Mouse (Mus musculus): ENCODE results near the gene Dnajc9. TPM values are rescaled to one million over a fixed set of nuclear protein-coding genes. Genes with fewer than 3 reads are reported as not detected.

The Dnajc9 gene
- total and polyA plus RNA-seq, 2 experiments from 2014 or later: 47.8 to 98.7 TPM

- 4% methylated on average over 15 of the region's 15 CpGs for whole genome bisulfite sequencing
- Histone ChIP-seq H3K36me3 (ENCODE audit: insufficient read depth, low read length) (peaks cover 2% of the 10 kb centered on the region), H3K9me3 (ENCODE audit: low read length) (no peaks in the 10 kb centered on the region), H3K4me2 (ENCODE audit: low read depth, low read length, poor library complexity, severe bottlenecking) (peak overlapping the region; percentile 55), H3K4me1 (ENCODE audit: insufficient read depth, low read length) (0 out of 2 replicates have a peak, but pooled peaks cover 3% of the 10 kb centered on the region), H3K27ac (ENCODE audit: low read depth, low read length) (peak overlapping the region; percentile 91), H3K4me3 (ENCODE audit: low read depth, low read length) (peak overlapping the region; percentile 85), H3K9ac (replicated peaks; ENCODE audit: low read length, poor library complexity, severe bottlenecking) (peak overlapping the region; percentile 96), H3K27me3 (ENCODE audit: insufficient read depth, low read length) (no peaks in the 10 kb centered on the region)
- ATAC-seq (ENCODE audit: low FRiP score): peak; percentile 69
- DNase-seq (ENCODE audit: low spot score): peak; percentile 10
- TF ChIP-seq CTCF (IDR thresholded peaks at IDR 0.05): no peak
These were observed 41.2 kb downstream of the Dnajc9 start for GRCm38 (mm10) chr14:20347441-20347990.

GRCm38 (mm10) chr14:20345885-20346284, 42.8 kb downstream of the Dnajc9 start:
- H3K27me3 ChIP-seq (ENCODE audit: insufficient read depth, low read length): no peaks in the 10 kb centered on the region
- H3K4me2 ChIP-seq (ENCODE audit: low read depth, low read length, poor library complexity, severe bottlenecking): no peak overlapping the region
- no peaks in the 10 kb centered on the region for H3K9me3 ChIP-seq (ENCODE audit: low read length)
- H3K4me1 ChIP-seq (ENCODE audit: insufficient read depth, low read length): 0 out of 2 replicates have a peak, but pooled peaks cover 3% of the 10 kb centered on the region
- H3K27ac ChIP-seq (ENCODE audit: low read depth, low read length): no peak overlapping the region
- 92% methylated on average over 9 of the region's 9 CpGs for WGBS
- DNase-seq (ENCODE audit: low spot score): no peak
- H3K36me3 ChIP-seq (ENCODE audit: insufficient read depth, low read length): no peaks in the 10 kb centered on the region; the same call in 1 of the 2 replicates
- ATAC-seq (ENCODE audit: low FRiP score): no peak
- no peak for TF ChIP-seq CTCF (IDR thresholded peaks at IDR 0.05)
- H3K4me3 ChIP-seq (ENCODE audit: low read depth, low read length): no peak overlapping the region
- no peak overlapping the region for H3K9ac ChIP-seq (replicated peaks; ENCODE audit: low read length, poor library complexity, severe bottlenecking)

GRCm38 (mm10) chr14:20340866-20341265, 47.8 kb downstream of the Dnajc9 start:
- H3K4me2 ChIP-seq (ENCODE audit: low read depth, low read length, poor library complexity, severe bottlenecking): no peak overlapping the region
- no peaks in the 10 kb centered on the region for H3K9me3 ChIP-seq (ENCODE audit: low read length)
- peaks cover 14% of the 10 kb centered on the region for H3K36me3 ChIP-seq (ENCODE audit: insufficient read depth, low read length)
- no peak for ATAC-seq (ENCODE audit: low FRiP score)
- H3K27me3 ChIP-seq (ENCODE audit: insufficient read depth, low read length): no peaks in the 10 kb centered on the region
- DNase-seq (ENCODE audit: low spot score): no peak
- H3K27ac ChIP-seq (ENCODE audit: low read depth, low read length): no peak overlapping the region
- no peaks in the 10 kb centered on the region for H3K4me1 ChIP-seq (ENCODE audit: insufficient read depth, low read length)
- WGBS: 85% methylated on average over 7 of the region's 7 CpGs
- TF ChIP-seq CTCF (IDR thresholded peaks at IDR 0.05): no peak
- no peak overlapping the region for H3K9ac ChIP-seq (replicated peaks; ENCODE audit: low read length, poor library complexity, severe bottlenecking)
- H3K4me3 ChIP-seq (ENCODE audit: low read depth, low read length): no peak overlapping the region

- ATAC-seq (ENCODE audit: low FRiP score) (no peak), DNase-seq (ENCODE audit: low spot score) (no peak)
- Histone ChIP-seq H3K27ac (ENCODE audit: low read depth, low read length) (no peak overlapping the region), H3K36me3 (ENCODE audit: insufficient read depth, low read length) (peaks cover 21% of the 10 kb centered on the region), H3K4me3 (ENCODE audit: low read depth, low read length) (no peak overlapping the region), H3K4me1 (ENCODE audit: insufficient read depth, low read length) (no peaks in the 10 kb centered on the region), H3K27me3 (ENCODE audit: insufficient read depth, low read length) (no peaks in the 10 kb centered on the region), H3K4me2 (ENCODE audit: low read depth, low read length, poor library complexity, severe bottlenecking) (no peak overlapping the region), H3K9me3 (ENCODE audit: low read length) (no peaks in the 10 kb centered on the region), H3K9ac (replicated peaks; ENCODE audit: low read length, poor library complexity, severe bottlenecking) (no peak overlapping the region)
- WGBS: 86% methylated on average over 8 of the region's 8 CpGs
- peak; percentile 63 for TF ChIP-seq CTCF (IDR thresholded peaks at IDR 0.05)
These were observed 48.6 kb downstream of the Dnajc9 start for GRCm38 (mm10) chr14:20340149-20340548.

- Histone ChIP-seq H3K9ac (replicated peaks; ENCODE audit: low read length, poor library complexity, severe bottlenecking) (no peak overlapping the region), H3K4me3 (ENCODE audit: low read depth, low read length) (no peak overlapping the region), H3K4me2 (ENCODE audit: low read depth, low read length, poor library complexity, severe bottlenecking) (no peak overlapping the region), H3K27ac (ENCODE audit: low read depth, low read length) (no peak overlapping the region), H3K36me3 (ENCODE audit: insufficient read depth, low read length) (peaks cover 22% of the 10 kb centered on the region), H3K27me3 (ENCODE audit: insufficient read depth, low read length) (no peaks in the 10 kb centered on the region), H3K4me1 (ENCODE audit: insufficient read depth, low read length) (no peaks in the 10 kb centered on the region), H3K9me3 (ENCODE audit: low read length) (no peaks in the 10 kb centered on the region)
- no peak for DNase-seq (ENCODE audit: low spot score)
- TF ChIP-seq CTCF (IDR thresholded peaks at IDR 0.05): 0 out of 2 replicates have a peak, but pooled peaks have one; percentile 14
- ATAC-seq (ENCODE audit: low FRiP score): no peak
- WGBS: 95% methylated on average over 5 of the region's 5 CpGs
These were observed 49.3 kb downstream of the Dnajc9 start for GRCm38 (mm10) chr14:20339415-20339814.

Other genes with a start within 250 kb of the Dnajc9 start
- 0.99 and 1.0 TPM in 2 replicates for gene Kcnk5, start 207.1 kb downstream of the Dnajc9 start, total RNA-seq (2014; rRNA removed)
- 0.70 and 0.80 TPM in 2 replicates for gene Kcnk5, start 207.1 kb downstream of the Dnajc9 start, polyA plus RNA-seq (2015; fragmentation: Nextera tagmentation; extraction: Ambion mirVana)
- gene Kcnk16, start 119.7 kb downstream of the Dnajc9 start, total RNA-seq (2014; rRNA removed): 0.38 TPM in 1 of 2 replicates, not detected in the other
- not detected in 2 replicates for gene Kcnk16, start 119.7 kb downstream of the Dnajc9 start, polyA plus RNA-seq (2015; fragmentation: Nextera tagmentation; extraction: Ambion mirVana)
- gene Nudt13, start 94.2 kb downstream of the Dnajc9 start, total RNA-seq (2014; rRNA removed): 6.9 and 16.2 TPM in 2 replicates
- gene Nudt13, start 94.2 kb downstream of the Dnajc9 start, polyA plus RNA-seq (2015; fragmentation: Nextera tagmentation; extraction: Ambion mirVana): 11.8 and 12.0 TPM in 2 replicates
- gene Ecd, start 40.8 kb downstream of the Dnajc9 start, total RNA-seq (2014; rRNA removed): 39.6 and 42.6 TPM in 2 replicates
- gene Ecd, start 40.8 kb downstream of the Dnajc9 start, polyA plus RNA-seq (2015; fragmentation: Nextera tagmentation; extraction: Ambion mirVana): 36.3 TPM in 2 replicates
- gene Fam149b, start 40.7 kb downstream of the Dnajc9 start, total RNA-seq (2014; rRNA removed): 61.5 and 70.3 TPM in 2 replicates
- 24.4 and 25.4 TPM in 2 replicates for gene Fam149b, start 40.7 kb downstream of the Dnajc9 start, polyA plus RNA-seq (2015; fragmentation: Nextera tagmentation; extraction: Ambion mirVana)
- 28.2 and 36.2 TPM in 2 replicates for gene Mrps16, start 4.7 kb upstream of the Dnajc9 start, total RNA-seq (2014; rRNA removed)
- 66.2 and 71.7 TPM in 2 replicates for gene Mrps16, start 4.7 kb upstream of the Dnajc9 start, polyA plus RNA-seq (2015; fragmentation: Nextera tagmentation; extraction: Ambion mirVana)
- 1.1 and 2.8 TPM in 2 replicates for gene Cfap70, start 63.3 kb upstream of the Dnajc9 start, total RNA-seq (2014; rRNA removed)
- 1.5 and 3.4 TPM in 2 replicates for gene Cfap70, start 63.3 kb upstream of the Dnajc9 start, polyA plus RNA-seq (2015; fragmentation: Nextera tagmentation; extraction: Ambion mirVana)
- gene Anxa7, start 91.2 kb upstream of the Dnajc9 start, total RNA-seq (2014; rRNA removed): 22.5 and 26.7 TPM in 2 replicates
- gene Anxa7, start 91.2 kb upstream of the Dnajc9 start, polyA plus RNA-seq (2015; fragmentation: Nextera tagmentation; extraction: Ambion mirVana): 14.9 and 16.0 TPM in 2 replicates
- gene Mss51, start 108.0 kb upstream of the Dnajc9 start, total RNA-seq (2014; rRNA removed): 0.11 and 0.66 TPM in 2 replicates
- 0.11 and 0.15 TPM in 2 replicates for gene Mss51, start 108.0 kb upstream of the Dnajc9 start, polyA plus RNA-seq (2015; fragmentation: Nextera tagmentation; extraction: Ambion mirVana)
- 147 and 223 TPM in 2 replicates for gene Ppp3cb, start 157.7 kb upstream of the Dnajc9 start, total RNA-seq (2014; rRNA removed)
- gene Ppp3cb, start 157.7 kb upstream of the Dnajc9 start, polyA plus RNA-seq (2015; fragmentation: Nextera tagmentation; extraction: Ambion mirVana): 102 and 124 TPM in 2 replicates

Data from midbrain, postnatal 0 days (tissue).